Mouse (Mus musculus): ENCODE data around the gene Kras.

Gene Kras

DNA sequence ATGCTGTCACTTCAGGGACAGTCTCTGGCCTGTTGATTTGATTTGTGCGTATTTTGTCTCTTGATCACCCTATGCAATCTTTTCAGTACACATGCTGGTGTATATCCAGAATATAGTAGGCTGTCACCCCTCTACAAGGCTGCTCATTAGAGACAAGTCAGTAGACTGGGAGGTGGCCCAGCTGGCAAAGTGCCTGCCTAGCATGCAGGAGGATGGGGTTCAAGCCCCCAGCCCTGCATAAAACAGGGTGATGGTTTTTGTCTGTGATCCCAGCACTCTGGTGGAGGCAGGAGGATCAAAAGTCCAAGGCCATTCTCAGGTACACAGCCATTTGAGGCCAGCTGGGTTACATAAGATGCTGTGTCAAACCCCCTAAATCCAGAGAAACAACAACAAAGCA is 63.9 kb downstream of the Kras start:
- no peak for DNase-seq

DNA sequence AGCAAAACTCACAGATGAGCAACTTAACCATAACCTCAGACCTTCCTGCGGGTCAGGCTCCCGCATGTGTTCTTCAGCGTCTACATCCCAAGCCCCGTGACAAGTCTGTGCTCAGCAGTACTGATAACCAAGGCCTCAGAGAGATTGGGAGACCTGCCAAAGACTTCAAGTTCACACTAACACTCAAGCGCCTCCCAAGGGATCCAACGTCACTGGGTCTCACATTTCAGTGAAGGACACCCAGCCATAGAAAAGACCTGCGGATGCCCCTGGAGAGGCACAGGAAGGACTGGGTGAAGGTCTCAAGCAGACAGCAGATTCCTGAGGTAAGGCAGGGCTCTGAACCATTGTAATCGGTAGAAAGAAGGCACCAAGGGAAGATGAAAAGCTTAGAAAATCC is 68.0 kb downstream of the Kras start:
- DNase-seq: no peak

DNA sequence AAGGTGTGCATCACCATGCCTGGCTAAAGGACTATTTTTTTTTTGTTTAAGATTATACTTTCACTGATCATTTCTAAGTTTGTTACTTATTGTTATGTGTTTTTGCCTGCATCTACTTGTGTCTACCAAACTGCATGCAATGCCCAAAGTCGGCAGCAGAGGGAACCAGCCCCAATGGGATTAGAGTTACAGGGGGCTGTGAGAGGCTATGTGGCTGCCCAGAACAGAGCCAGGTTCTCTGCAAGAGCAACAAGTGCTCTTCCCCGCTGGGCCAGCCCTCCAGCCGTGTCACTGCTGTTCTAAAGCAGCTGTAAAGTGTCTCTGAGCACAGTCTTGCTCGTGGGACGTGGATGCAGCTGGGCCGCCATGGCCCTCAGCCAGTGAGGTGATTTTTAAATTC is 70.4 kb downstream of the Kras start:
- no peak for DNase-seq

DNA sequence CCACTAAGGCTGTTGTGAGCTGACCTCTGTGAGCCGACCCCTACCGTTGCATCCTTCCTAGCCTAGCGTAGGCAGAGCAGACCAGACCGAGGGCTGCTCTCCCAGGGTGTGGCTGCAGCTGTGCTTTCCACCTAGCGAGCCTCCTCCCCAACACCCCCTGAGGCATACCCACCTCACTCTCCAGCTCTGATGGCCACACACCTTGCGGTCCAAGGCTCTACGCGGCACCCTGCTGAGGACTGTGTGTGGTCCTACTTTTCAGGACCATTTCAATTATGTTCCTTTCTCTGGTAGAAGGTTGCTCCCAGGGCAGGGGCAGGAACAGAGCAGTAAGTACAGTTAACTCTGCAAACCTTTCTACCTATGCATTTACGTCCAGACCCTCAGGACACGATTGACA is 73.6 kb downstream of the Kras start:
- no peak for DNase-seq

- DNase-seq: no peak
Measured at GRCm38 (mm10) chr6:145175571-145175981, 74.5 kb downstream of the Kras start.

DNA sequence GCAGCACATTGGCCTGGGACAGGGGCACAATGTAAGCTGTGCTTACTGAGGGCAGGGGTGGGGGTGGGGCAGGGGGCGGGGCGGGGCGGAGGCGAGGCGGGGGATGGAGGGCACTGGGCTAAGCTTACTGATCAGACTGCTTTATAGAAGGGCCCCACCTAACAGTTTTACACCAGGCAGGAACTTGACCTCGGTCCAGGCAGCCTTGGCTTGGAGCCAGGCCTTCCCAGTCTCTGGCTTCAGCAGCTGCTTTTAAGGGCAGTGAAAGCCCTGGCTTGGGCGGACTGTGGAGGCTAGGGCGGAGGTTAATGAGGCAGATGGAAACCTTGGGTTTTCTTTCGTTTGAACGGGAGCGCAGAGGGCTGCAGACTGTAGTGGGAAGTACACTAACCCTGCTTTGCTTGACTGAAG is 76.3 kb downstream of the Kras start:
- no peak for DNase-seq

DNA sequence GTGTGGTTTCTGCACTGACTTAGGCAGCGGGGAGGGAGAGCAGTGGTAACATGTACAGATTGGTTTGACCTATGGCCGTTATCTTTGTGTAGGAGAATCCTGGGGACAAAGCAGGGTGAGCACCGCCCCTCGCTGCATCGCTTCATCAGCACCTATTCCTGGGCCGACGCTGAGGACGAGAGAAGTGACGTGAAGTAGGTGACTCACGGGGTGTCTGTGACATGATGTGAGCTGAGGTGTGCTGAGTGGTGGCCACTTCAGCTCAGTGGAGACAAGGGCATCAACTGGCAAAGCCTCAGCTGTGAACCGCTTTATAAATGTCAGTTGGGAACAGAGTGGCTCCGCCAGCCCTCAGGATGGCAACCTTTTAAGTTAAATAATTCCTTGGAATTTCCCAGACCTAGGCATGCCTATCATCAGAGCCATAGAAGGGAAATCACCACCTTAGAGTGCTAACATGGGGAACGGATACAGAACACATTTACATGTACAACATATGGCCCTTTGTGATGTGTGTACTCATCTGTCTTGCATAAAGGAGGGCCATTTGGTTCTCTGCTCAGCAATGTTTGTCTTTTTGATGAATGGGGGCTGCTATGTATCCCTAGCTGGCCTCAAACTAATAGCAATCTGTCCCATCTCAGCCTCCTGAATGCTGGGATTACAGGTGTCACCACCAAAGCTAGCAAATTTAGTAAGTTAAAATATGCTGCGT is 78.0 kb downstream of the Kras start:
- no peak for DNase-seq

Measured in cerebellum, adult 11 months (tissue).